Mouse (Mus musculus) midbrain, embryonic 14.5 days (tissue): ENCODE results near the gene Myo1g. TPM values are rescaled to one million over a fixed set of nuclear protein-coding genes. Genes with fewer than 3 reads are reported as not detected.

Experiments
- ATAC-seq: fragments of 200-750 bp; cut with Nextera tagmentation; 2 replicates; pipeline ENCODE4 v1.8.0; 2017; ENCODE audit warnings: moderate number of reproducible peaks, moderate library complexity; ENCODE audit not compliant: low FRiP score, low TSS enrichment
- DNase-seq: peaks from one replicate; pipeline ENCODE4 v3.0.0-alpha.2; 2015
- H3K27ac ChIP-seq: fragments of 300-500 bp; sonication (generic); replicated peaks from 2 replicates; pipeline ENCODE4 v1.5.1; 2014; ENCODE audit warnings: mild to moderate bottlenecking, low read depth, low read length, moderate library complexity
- H3K27me3 ChIP-seq: fragments of 300-500 bp; sonication (generic); 2 replicates; pipeline ENCODE4 v1.6.1; 2014; ENCODE audit warnings: low read length, control low read depth, mixed read lengths; ENCODE audit not compliant: control insufficient read depth, insufficient read depth
- H3K36me3 ChIP-seq: fragments of 300-500 bp; sonication (generic); 2 replicates; pipeline ENCODE4 v1.6.1; 2014; ENCODE audit warnings: low read length, control low read depth; ENCODE audit not compliant: control insufficient read depth, insufficient read depth
- H3K4me1 ChIP-seq: fragments of 300-500 bp; sonication (generic); 2 replicates; pipeline ENCODE4 v1.6.1; 2014; ENCODE audit warnings: mild to moderate bottlenecking, antibody characterized with exemption, low read length, control low read depth; ENCODE audit not compliant: control insufficient read depth, insufficient read depth
- H3K4me2 ChIP-seq: fragments of 300-500 bp; sonication (generic); 2 replicates; pipeline ENCODE4 v1.6.1; 2014; ENCODE audit warnings: mild to moderate bottlenecking, low read length, moderate library complexity
- H3K4me3 ChIP-seq: fragments of 300-500 bp; sonication (generic); replicated peaks from 2 replicates; pipeline ENCODE4 v1.5.1; 2014; ENCODE audit warnings: low read depth, low read length
- H3K9ac ChIP-seq: fragments of 300-500 bp; sonication (generic); replicated peaks from 2 replicates; pipeline ENCODE4 v1.6.1; 2014; ENCODE audit warnings: mild to moderate bottlenecking, low read length, moderate library complexity
- H3K9me3 ChIP-seq: fragments of 300-500 bp; sonication (generic); 2 replicates; pipeline ENCODE4 v1.6.1; 2016; ENCODE audit warnings: low read length, control low read depth, mixed read lengths; ENCODE audit not compliant: control insufficient read depth
- WGBS: fragments of 180-500 bp; shearing (Covaris S2); extraction: QIAGEN DNeasy Blood & Tissue Kit; methylation state at CpG from one replicate; pipeline ENCODE4 v1.1.7; 2014; 5-methylcytosine and 5-hydroxymethylcytosine counted together
- polyA plus RNA-seq: library from polyadenylated mRNA; unstranded; fragments of >200 nt; fragmentation: Nextera tagmentation; extraction: Ambion mirVana; gene quantifications from 2 replicates; pipeline ENCODE4 v1.2.1, GENCODE M21; 2014

Myo1g gene
- polyA plus RNA-seq, 1 experiment from 2014 or later: 0.37 TPM

- Histone ChIP-seq H3K4me3 (no peak overlapping the region), H3K4me1 (peaks cover 16% of the 10 kb centered on the region; the same call in 1 of the 2 replicates), H3K4me2 (no peak overlapping the region), H3K9ac (no peak overlapping the region), H3K27ac (no peak overlapping the region), H3K36me3 (peaks cover 24% of the 10 kb centered on the region), H3K9me3 (no peaks in the 10 kb centered on the region), H3K27me3 (no peaks in the 10 kb centered on the region)
- 63% methylated on average over 1 of the region's 1 CpGs for WGBS
- ATAC-seq: no peak
- DNase-seq: no peak
These were observed 4.5 kb upstream of the Myo1g start for GRCm38 (mm10) chr11:6525241-6525640.

DNA sequence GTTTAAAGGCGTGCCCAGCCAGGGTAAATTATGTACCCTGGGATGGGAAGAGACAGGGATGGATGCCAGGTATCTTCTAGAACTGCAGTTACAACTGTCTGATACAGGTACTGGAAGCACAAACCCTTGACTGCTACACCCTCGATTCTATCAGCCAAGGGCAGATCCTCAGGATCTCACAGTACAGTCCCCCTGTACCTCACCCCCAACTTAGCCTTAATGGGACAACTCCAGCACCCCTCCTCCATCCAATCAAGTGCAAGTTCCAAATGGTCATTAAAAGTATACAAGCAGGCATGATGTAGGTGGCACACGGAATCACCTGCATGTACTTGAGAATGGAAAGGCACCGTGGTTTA is 4.1 kb upstream of the Myo1g start:
- no peak for ATAC-seq

DNA sequence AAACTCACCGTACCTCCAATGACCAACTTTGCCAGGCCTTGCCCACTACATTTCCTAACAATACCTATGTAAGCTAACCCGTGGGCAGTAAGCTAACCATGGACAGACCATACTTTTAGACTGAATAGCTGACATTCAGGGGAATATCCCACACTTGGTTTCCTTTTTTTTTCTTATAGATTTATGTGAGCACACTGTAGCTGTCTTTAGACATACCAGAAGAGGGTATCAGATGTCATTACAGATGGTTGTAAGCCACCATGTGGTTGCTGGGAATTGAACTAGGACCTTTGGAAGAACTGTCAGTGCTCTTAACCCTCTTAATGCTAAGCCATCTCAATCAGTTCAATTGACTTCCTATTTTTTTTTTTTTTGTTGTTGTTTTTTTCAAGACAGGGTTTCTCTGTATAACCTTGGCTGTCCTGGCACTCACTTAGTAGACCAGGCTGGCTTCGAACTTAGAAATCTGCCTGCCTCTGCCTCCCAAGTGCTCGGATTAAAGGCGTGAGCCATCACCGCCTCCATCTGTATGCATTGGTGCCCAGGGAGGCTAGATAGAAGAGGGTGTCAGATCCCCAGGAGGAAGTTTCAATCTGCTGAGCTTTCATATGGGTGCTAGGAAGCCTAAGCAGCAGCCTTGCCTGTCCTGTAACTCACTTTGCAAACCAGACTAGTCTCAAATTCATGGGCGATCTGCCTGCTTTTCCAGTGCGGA is 3.6 kb upstream of the Myo1g start:
- Histone ChIP-seq H3K36me3 (peaks cover 24% of the 10 kb centered on the region), H3K4me1 (peaks cover 16% of the 10 kb centered on the region; the same call in 1 of the 2 replicates), H3K4me2 (no peak overlapping the region), H3K27me3 (no peaks in the 10 kb centered on the region), H3K9me3 (no peaks in the 10 kb centered on the region), H3K4me3 (no peak overlapping the region), H3K27ac (no peak overlapping the region), H3K9ac (no peak overlapping the region)
- DNase-seq (no peak), ATAC-seq (no peak)
- 92% methylated on average over 8 of the region's 8 CpGs for WGBS

More for the DNA sequence above, 4.1 kb upstream of the Myo1g start:
- Histone ChIP-seq H3K9me3 (no peaks in the 10 kb centered on the region), H3K27me3 (no peaks in the 10 kb centered on the region), H3K27ac (no peak overlapping the region), H3K9ac (no peak overlapping the region), H3K4me3 (no peak overlapping the region), H3K4me2 (no peak overlapping the region), H3K36me3 (peaks cover 24% of the 10 kb centered on the region), H3K4me1 (peaks cover 16% of the 10 kb centered on the region; the same call in 1 of the 2 replicates)
- no peak for DNase-seq
- 93% methylated on average over 4 of the region's 4 CpGs for WGBS

DNA sequence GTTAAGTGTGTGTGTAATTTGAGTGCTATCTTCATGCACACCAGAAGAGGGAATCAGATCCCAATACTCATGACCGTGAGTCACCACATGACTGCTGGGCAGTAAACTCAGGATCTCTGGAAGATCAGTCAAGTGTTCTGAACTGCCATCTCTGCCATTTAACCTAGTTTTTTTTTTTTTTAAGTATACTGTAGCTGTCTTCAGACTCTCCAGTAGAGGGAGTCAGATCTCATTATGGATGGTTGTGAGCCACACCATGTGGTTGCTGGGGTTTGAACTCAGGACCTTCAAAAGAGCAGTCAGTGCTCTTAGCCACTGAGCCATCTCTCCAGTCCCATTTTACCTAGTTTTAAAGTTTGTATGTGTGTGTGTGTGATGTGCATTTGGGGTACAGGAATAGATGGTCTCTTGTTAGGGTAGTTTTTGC is 2.9 kb upstream of the Myo1g start:
- no peak overlapping the region for H3K9ac ChIP-seq
- no peak overlapping the region for H3K4me2 ChIP-seq
- H3K36me3 ChIP-seq: peaks cover 24% of the 10 kb centered on the region
- no peaks in the 10 kb centered on the region for H3K9me3 ChIP-seq
- no peak overlapping the region for H3K4me3 ChIP-seq
- ATAC-seq (no peak), DNase-seq (no peak)
- no peaks in the 10 kb centered on the region for H3K27me3 ChIP-seq
- peaks cover 11% of the 10 kb centered on the region; the same call in 1 of the 2 replicates for H3K4me1 ChIP-seq
- no peak overlapping the region for H3K27ac ChIP-seq
- WGBS: 70% methylated on average over 1 of the region's 1 CpGs

DNA sequence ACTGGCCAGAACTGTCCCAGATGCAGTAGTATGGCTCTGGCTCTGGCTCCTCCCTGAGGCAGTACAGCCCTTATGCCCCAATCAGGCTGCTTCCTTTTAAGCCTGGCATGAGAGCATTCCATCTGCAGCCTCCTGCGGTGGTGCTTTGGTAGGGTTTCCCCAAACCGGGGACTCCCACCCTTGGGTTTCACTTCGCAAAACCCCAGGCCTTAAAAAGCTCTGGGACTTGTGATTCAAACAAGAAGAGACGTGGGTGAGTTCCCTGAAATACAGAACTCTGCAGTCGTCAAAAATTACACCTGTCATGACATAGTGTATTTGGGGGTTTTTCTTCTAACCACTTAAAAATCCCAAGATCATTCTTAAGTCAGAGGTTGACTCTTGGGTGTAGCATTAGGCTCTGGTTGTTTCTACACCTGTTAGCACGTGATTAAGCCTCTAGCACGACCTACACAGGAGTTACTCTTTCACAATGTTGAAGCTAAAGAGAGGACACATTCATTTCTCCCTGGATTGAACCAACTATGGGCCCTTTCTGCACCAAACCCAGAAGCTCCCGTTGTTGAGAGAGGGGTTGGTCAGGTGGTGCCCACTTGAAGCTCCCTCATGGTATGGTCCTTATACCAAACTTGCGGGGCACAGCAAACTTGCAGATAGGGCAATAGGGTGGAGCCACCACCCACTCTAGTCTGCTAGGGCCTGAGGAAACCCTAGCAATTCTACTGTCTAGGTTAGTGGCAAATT is 2.2 kb upstream of the Myo1g start:
- Histone ChIP-seq H3K9me3 (no peaks in the 10 kb centered on the region), H3K4me3 (no peak overlapping the region), H3K27ac (no peak overlapping the region), H3K27me3 (no peaks in the 10 kb centered on the region), H3K4me1 (peaks cover 9% of the 10 kb centered on the region; the same call in 1 of the 2 replicates), H3K36me3 (peaks cover 24% of the 10 kb centered on the region), H3K9ac (no peak overlapping the region), H3K4me2 (no peak overlapping the region)
- whole genome bisulfite sequencing: 73% methylated on average over 9 of the region's 9 CpGs
- ATAC-seq: no peak
- DNase-seq: no peak

DNA sequence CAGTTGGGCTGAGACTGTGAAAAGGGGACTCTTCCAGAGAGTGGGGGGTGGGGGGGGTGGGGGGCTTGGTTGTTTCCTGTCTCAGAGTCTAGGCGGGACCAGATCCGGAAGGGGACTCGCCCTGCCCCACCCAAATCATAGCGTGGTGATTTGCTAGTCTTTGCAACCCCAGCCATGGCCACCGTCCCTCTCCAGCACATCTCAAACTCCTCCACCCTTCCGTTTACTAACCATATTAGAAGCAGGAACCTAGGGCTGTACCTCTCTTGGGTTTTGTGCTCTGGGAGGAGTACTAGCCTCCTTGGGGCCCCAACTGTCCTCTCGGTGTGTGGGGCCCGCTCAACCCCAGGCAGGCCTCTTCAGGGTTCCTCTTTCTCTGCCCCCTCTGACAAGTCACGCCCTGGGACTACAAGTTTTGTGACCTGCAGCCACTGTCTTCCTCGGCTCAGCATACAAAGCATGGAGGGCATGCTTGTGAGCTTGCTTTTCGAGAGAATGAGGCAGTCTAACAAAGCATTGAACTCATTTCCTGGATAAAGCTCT is 1.2 kb downstream of the Myo1g start:
- ATAC-seq: no peak
- WGBS: 76% methylated on average over 11 of the region's 11 CpGs

DNA sequence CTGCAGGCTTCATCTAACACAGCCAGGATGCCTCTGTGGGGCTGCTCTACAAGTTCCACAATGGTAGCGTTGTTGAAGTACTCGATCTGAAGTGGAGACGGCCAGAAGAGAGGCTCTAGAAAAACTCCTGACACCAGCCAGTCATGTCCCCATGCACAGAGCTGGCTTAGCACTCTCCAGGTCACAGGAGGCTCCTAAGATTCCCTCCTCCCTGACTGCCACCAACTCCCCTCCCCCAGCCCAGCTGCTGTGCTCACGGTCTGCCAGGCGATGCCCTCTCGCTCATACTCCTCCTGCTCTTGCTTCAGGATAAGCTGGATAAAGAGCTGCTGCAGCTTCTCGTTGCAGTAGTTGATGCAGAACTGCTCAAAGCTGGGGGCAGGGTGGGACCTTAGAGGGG is 5.9 kb downstream of the Myo1g start:
- Histone ChIP-seq H3K9ac (no peak overlapping the region), H3K27ac (no peak overlapping the region), H3K4me1 (no peaks in the 10 kb centered on the region), H3K9me3 (no peaks in the 10 kb centered on the region), H3K4me3 (no peak overlapping the region), H3K4me2 (no peak overlapping the region), H3K36me3 (no peaks in the 10 kb centered on the region), H3K27me3 (no peaks in the 10 kb centered on the region)
- WGBS: 37% methylated on average over 7 of the region's 7 CpGs
- DNase-seq: no peak
- no peak; the same call in 1 of the 2 replicates for ATAC-seq

More for the DNA sequence above, 1.2 kb downstream of the Myo1g start:
- H3K4me1 ChIP-seq: no peaks in the 10 kb centered on the region
- H3K9me3 ChIP-seq: no peaks in the 10 kb centered on the region
- H3K36me3 ChIP-seq: peaks cover 3% of the 10 kb centered on the region
- H3K27ac ChIP-seq: no peak overlapping the region
- no peak for DNase-seq
- no peaks in the 10 kb centered on the region for H3K27me3 ChIP-seq
- H3K9ac ChIP-seq: no peak overlapping the region
- no peak overlapping the region for H3K4me3 ChIP-seq
- no peak overlapping the region for H3K4me2 ChIP-seq

DNA sequence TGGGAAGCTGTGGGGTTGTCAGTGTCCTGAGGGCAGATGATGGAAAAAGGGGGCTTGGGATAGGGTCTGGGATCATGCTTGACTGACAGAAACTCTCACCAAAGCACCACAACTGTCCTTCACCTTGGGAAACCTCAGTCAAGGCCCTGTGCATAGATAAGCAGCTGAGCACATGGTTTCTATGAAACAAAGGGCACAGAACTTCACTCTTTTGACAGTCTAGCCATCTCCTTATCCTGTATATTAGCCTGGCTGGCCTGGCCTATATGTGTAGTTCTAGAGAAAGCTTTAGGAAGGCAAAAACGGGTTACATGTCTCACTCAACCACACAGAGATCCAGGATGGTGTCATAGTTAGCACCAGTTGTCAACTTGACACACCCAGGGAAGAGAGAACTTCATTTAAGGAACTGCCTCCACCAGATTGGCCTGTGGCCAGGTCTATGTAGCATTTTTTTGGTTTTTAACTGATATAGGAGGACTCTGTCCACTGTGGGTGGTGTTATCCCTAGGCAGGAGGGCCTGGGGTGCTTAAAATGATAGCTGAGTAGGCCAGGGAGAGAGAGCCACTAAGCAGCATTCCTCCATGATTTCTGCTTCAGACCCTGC is 12.4 kb downstream of the Myo1g start:
- no peaks in the 10 kb centered on the region for H3K36me3 ChIP-seq
- no peak overlapping the region for H3K4me3 ChIP-seq
- no peaks in the 10 kb centered on the region for H3K4me1 ChIP-seq
- ATAC-seq (no peak), DNase-seq (no peak)
- 49% methylated on average over 1 of the region's 1 CpGs for WGBS
- H3K4me2 ChIP-seq: no peak overlapping the region
- H3K9me3 ChIP-seq: no peaks in the 10 kb centered on the region
- H3K9ac ChIP-seq: no peak overlapping the region
- H3K27me3 ChIP-seq: no peaks in the 10 kb centered on the region
- no peak overlapping the region for H3K27ac ChIP-seq
